Mouse (Mus musculus): ENCODE data around the gene Nos2.

DNA sequence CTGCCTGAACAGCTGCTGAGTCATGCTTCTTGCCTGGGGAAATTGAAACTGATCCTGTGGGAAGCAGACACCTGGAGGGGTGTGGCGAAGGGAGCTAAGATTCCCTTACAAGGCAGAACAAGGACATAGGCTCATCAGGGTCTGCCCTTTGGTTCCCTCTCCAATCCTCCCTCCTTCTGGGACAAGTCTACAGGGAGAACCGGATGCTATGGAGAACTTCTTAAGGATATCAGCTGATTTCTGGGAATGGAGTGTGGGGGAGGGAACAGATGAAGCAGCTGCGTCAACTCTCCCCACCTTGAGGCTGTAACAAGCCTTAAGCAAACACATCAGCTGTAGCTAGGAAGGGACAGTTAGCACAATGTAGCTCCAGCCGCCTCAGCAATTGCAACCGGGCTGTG lies 82.0 kb downstream of the Nos2 start:
- TF ChIP-seq CTCF (IDR thresholded peaks at IDR 0.05; ENCODE audit: low read depth), result no peak
- no peak; the same call in 1 of the 2 replicates for TF ChIP-seq EP300 (IDR thresholded peaks at IDR 0.05; ENCODE audit: low read depth)

All from heart, postnatal 0 days (tissue).